16 mouse cellular contexts compared by ENCODE assay signal in the genomic region with DNA sequence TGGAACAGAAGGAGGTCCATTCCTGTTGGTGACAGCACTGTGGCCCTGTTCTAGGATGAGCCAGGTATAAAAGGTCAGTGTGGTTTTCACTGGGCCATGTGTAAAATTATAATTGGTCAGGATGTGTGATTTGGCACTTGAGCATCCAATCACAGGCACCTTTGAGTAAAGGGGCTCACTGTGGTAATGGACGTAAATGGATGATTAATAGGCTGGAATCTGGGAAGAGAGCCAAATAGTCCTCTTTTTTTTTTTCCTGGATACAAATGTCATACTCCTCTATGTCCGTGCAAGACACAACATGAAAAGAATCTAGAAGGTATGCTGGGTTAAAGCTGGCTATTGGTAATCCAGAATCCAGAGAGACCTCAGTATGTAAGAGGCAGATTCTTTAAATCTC.
DNase-seq lines count a peak whose midpoint lies in the region; ATAC-seq and TF ChIP-seq lines count a peak whose summit lies in the region.
"Had no signal": no experiment of that assay in that cellular context is flagged by ENCODE, and none has a peak within 500 bp of the region (broad histone marks: within the 10 kb centered on the region; RNA-seq: fewer than 3 reads in every experiment).

No protein-coding gene starts in this region.

- H3K27me3 ChIP-seq in hindbrain, embryonic 11.5 days (ENCODE audit: control insufficient read depth, insufficient read depth, low read length), result no peaks in the 10 kb centered on the region
- peaks cover 6% of the 10 kb centered on the region for H3K27me3 ChIP-seq in midbrain, embryonic 15.5 days (replicated peaks)
- H3K27me3 ChIP-seq: embryonic facial prominence, embryonic 15.5 days; heart, embryonic 15.5 days; stomach, embryonic 15.5 days had no signal

- DNase-seq in adrenal gland, adult (ENCODE audit: inconsistent age in 2 of 2, low spot score in 1 of 2), result peak; percentile 4 to 42
- DNase-seq in adrenal gland, postnatal 4 days (ENCODE audit: low spot score in 2 of 2), result no peak
- DNase-seq in hindbrain, embryonic 11.5 days (ENCODE audit: low spot score), result no peak
- DNase-seq in thymus, postnatal 14 days, result no peak
- no peak for DNase-seq in right cerebral cortex, postnatal 25 days
- DNase-seq: cerebellum, postnatal 25 days; kidney, postnatal 4 days had no signal

- peak overlapping the region; percentile 88; the same call in 1 of the 2 replicates for H3K4me3 ChIP-seq in cortical plate, adult 2 months (ENCODE audit: insufficient read depth, low read length)
- H3K4me3 ChIP-seq in hindbrain, embryonic 11.5 days (ENCODE audit: low read depth, low read length), result no peak overlapping the region
- peak overlapping the region; percentile 57 for H3K4me3 ChIP-seq in midbrain, embryonic 15.5 days
- H3K4me3 ChIP-seq: embryonic facial prominence, embryonic 15.5 days; heart, embryonic 15.5 days; liver, embryonic 12.5 days; stomach, embryonic 15.5 days had no signal

- no peak overlapping the region for H3K9ac ChIP-seq in hindbrain, embryonic 11.5 days (ENCODE audit: low read depth, low read length)
- no peak overlapping the region for H3K9ac ChIP-seq in midbrain, embryonic 15.5 days
- H3K9ac ChIP-seq: embryonic facial prominence, embryonic 15.5 days; heart, embryonic 15.5 days; liver, embryonic 12.5 days; stomach, embryonic 15.5 days had no signal

- H3K27ac ChIP-seq in cortical plate, adult 2 months (ENCODE audit: insufficient read depth, low read length), result no peak overlapping the region
- H3K27ac ChIP-seq in hindbrain, embryonic 11.5 days (ENCODE audit: low read depth, low read length), result no peak overlapping the region
- no peak overlapping the region for H3K27ac ChIP-seq in midbrain, embryonic 15.5 days
- H3K27ac ChIP-seq: embryonic facial prominence, embryonic 15.5 days; heart, embryonic 15.5 days; liver, embryonic 12.5 days; macrophage; stomach, embryonic 15.5 days had no signal

- no peaks in the 10 kb centered on the region for H3K4me1 ChIP-seq in cortical plate, adult 2 months (ENCODE audit: control insufficient read depth, insufficient read depth, low read length)
- no peaks in the 10 kb centered on the region for H3K4me1 ChIP-seq in hindbrain, embryonic 11.5 days (replicated peaks; ENCODE audit: control insufficient read depth, insufficient read depth, low read length)
- peaks cover 7% of the 10 kb centered on the region; the same call in 1 of the 2 replicates for H3K4me1 ChIP-seq in midbrain, embryonic 15.5 days
- H3K4me1 ChIP-seq: embryonic facial prominence, embryonic 15.5 days; heart, embryonic 15.5 days; liver, embryonic 12.5 days; stomach, embryonic 15.5 days had no signal

- 74% methylated on average over 2 of the region's 2 CpGs for WGBS in hindbrain, embryonic 11.5 days
- 30% methylated on average over 2 of the region's 2 CpGs for WGBS in midbrain, embryonic 15.5 days

- H3K4me2 ChIP-seq in hindbrain, embryonic 11.5 days (replicated peaks; ENCODE audit: low read depth, low read length), result 0 out of 2 replicates have a peak overlapping the region, but pooled peaks have one; percentile 56
- H3K4me2 ChIP-seq in midbrain, embryonic 15.5 days, result peak overlapping the region; percentile 51
- H3K4me2 ChIP-seq: embryonic facial prominence, embryonic 15.5 days; liver, embryonic 12.5 days; stomach, embryonic 15.5 days had no signal

- no peak for TF ChIP-seq CTCF in cortical plate, adult 2 months (IDR thresholded peaks at IDR 0.05; ENCODE audit: extremely low read depth, insufficient read depth, low read length)

- TF ChIP-seq POLR2A in cortical plate, adult 2 months (IDR thresholded peaks at IDR 0.05; ENCODE audit: extremely low read depth, insufficient read depth, low read length), result no peak

- H3K9me3 ChIP-seq in hindbrain, embryonic 11.5 days (ENCODE audit: control insufficient read depth, low read length), result no peaks in the 10 kb centered on the region
- H3K9me3 ChIP-seq in midbrain, embryonic 15.5 days, result no peaks in the 10 kb centered on the region
- H3K9me3 ChIP-seq: embryonic facial prominence, embryonic 15.5 days; heart, embryonic 15.5 days; liver, embryonic 12.5 days; stomach, embryonic 15.5 days had no signal

- H3K36me3 ChIP-seq in hindbrain, embryonic 11.5 days (ENCODE audit: control insufficient read depth, insufficient read depth, low read length), result no peaks in the 10 kb centered on the region
- no peaks in the 10 kb centered on the region for H3K36me3 ChIP-seq in midbrain, embryonic 15.5 days (replicated peaks)
- H3K36me3 ChIP-seq: embryonic facial prominence, embryonic 15.5 days; heart, embryonic 15.5 days; liver, embryonic 12.5 days; stomach, embryonic 15.5 days had no signal

- ATAC-seq in hindbrain, embryonic 11.5 days (ENCODE audit: low FRiP score), result no peak
- ATAC-seq in midbrain, embryonic 15.5 days (replicated peaks), result no peak
- no peak for ATAC-seq in megakaryocyte-erythroid progenitor cell, adult 5-6 weeks (replicated peaks; ENCODE audit: low FRiP score, low TSS enrichment, poor library complexity, severe bottlenecking)
- ATAC-seq: intestine, postnatal 0 days; liver, embryonic 12.5 days had no signal

Comparison
In these comparisons a context has a peak if more than half of its experiments do, and no peak if none do; other contexts are left out.
1. DNase-seq: peak in adrenal gland, adult (2 of 2); none in adrenal gland, postnatal 4 days (0 of 2), hindbrain, embryonic 11.5 days (single experiment), thymus, postnatal 14 days (single experiment) and right cerebral cortex, postnatal 25 days (single experiment).